Mouse (Mus musculus): ENCODE measurements at regions not wholly inside any gene's neighbourhood (a gene's known extent, or its start where the extent isn't known, plus 50 kb on each side); places are given as distances from the start of the nearest gene placed in this dataset.

DNA sequence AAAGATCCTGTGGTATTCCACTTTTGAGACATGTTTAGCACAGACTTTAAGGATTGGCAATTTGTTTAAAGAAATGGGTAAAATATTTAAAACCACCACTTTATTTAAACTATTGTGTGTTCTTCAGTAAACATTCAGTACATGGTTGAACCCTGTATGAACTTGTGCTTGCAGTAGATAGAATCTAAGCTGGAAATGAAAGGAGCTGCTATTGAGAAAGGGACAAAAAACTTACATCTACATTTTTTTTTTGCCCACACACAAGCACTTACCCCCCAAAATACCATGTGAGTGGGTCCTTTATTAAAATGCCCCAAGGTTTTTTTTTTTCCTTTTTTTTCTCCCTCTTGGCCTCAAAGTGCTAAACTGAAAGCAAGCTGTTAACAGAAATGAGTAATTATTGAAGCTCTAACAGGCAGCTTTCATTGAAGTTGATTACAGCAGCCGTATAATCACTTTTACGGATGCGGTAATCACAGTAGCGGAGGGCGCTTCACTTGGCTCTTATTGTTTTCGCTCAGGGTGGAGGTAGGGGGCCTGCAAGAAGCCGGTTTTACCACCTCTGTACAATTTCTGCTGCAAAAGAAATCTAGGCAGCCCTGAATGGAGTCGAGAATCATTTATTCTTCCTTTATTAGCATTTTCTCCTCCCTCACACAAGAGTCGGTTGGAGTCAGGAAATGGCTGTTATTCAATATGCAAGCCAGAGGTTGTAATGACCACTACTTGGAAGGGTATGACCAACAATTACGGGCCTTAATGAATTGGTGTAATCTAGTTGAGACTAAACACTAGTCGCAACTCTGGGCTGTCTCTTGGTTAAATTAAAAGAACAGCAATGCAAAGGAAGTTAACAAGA is 257.7 kb downstream of the Lmo4 start:
- no peaks in the 10 kb centered on the region for H3K9me3 ChIP-seq
- WGBS, result 64% methylated on average over 11 of the region's 11 CpGs
- H3K27ac ChIP-seq, result no peak overlapping the region
- H3K4me1 ChIP-seq, result no peaks in the 10 kb centered on the region
- no peak overlapping the region for H3K4me3 ChIP-seq
- no peaks in the 10 kb centered on the region for H3K27me3 ChIP-seq (ENCODE audit: insufficient read depth, poor library complexity, severe bottlenecking)
- DNase-seq (ENCODE audit: low spot score), result no peak
- H3K36me3 ChIP-seq, result no peaks in the 10 kb centered on the region

DNA sequence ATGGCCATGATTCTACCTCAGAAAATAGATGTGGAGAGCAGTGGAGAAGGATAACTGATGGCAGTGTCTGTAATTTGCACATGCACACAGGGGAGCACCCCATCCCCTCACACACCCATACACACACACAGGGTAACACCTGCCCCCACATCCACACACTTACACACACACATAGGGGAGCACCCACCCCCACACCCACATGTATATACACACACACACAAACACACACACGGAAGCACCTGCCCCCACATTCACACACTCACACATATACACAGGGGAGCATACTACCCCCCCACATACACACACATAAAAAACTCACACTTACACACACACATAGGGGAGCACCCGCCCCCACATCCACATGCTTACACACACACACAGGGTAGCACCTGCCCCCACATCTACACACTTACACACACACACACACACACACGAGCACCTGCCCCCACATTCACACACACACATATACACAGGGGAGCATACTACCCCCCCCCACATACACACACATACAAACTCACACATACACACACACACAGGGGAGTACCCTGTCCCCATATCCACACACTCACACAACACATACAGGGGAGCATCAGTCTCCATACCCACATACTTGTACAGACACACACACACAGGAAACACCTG is 265.8 kb downstream of the Lmo4 start:
- H3K36me3 ChIP-seq, result no peaks in the 10 kb centered on the region
- H3K27ac ChIP-seq, result no peak overlapping the region
- WGBS, result 72% methylated on average over 3 of the region's 3 CpGs
- H3K27me3 ChIP-seq (ENCODE audit: insufficient read depth, poor library complexity, severe bottlenecking), result no peaks in the 10 kb centered on the region
- no peaks in the 10 kb centered on the region for H3K4me1 ChIP-seq
- no peaks in the 10 kb centered on the region for H3K9me3 ChIP-seq
- H3K4me3 ChIP-seq, result no peak overlapping the region
- DNase-seq (ENCODE audit: low spot score), result no peak

- H3K27me3 ChIP-seq (ENCODE audit: insufficient read depth, poor library complexity, severe bottlenecking), result no peaks in the 10 kb centered on the region
- H3K27ac ChIP-seq, result no peak overlapping the region
- H3K4me3 ChIP-seq, result no peak overlapping the region
- no peaks in the 10 kb centered on the region for H3K4me1 ChIP-seq
- DNase-seq (ENCODE audit: low spot score), result no peak
- H3K9me3 ChIP-seq, result no peaks in the 10 kb centered on the region
- no peaks in the 10 kb centered on the region for H3K36me3 ChIP-seq
- 54% methylated on average over 6 of the region's 6 CpGs for WGBS
Measured at GRCm38 (mm10) chr3:143925322-143925721, 279.7 kb downstream of the Lmo4 start.

DNA sequence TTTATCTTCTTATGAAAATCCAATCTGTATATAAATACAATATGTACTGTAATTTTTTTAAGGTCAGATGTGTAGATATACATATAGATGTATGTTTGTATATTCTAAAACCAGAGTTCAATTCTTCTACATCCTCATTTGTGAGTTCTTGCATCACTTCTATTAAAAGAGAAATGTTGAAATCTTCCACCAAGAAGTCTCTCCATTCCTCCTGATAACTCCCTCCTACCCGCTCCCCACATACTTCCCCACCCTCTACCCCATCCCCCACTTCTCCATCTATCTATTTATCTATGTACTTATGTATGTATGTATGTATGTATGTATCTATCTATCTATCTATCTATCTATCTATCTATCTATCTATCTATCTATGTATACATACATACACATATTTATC is 285.3 kb downstream of the Lmo4 start:
- no peak for DNase-seq (ENCODE audit: low spot score)
- no peak overlapping the region for H3K27ac ChIP-seq
- WGBS, result 72% methylated on average over 1 of the region's 1 CpGs
- H3K4me3 ChIP-seq, result no peak overlapping the region
- H3K9me3 ChIP-seq, result no peaks in the 10 kb centered on the region
- no peaks in the 10 kb centered on the region for H3K27me3 ChIP-seq (ENCODE audit: insufficient read depth, poor library complexity, severe bottlenecking)
- no peaks in the 10 kb centered on the region for H3K36me3 ChIP-seq
- no peaks in the 10 kb centered on the region; the same call in 1 of the 2 replicates for H3K4me1 ChIP-seq

- WGBS, result 40% methylated on average over 6 of the region's 6 CpGs
- Histone ChIP-seq H3K27me3 (ENCODE audit: insufficient read depth, poor library complexity, severe bottlenecking) (no peaks in the 10 kb centered on the region), H3K27ac (peak overlapping the region; percentile 60; the same call in 1 of the 2 replicates), H3K36me3 (no peaks in the 10 kb centered on the region), H3K4me3 (no peak overlapping the region), H3K4me1 (peaks cover 10% of the 10 kb centered on the region; the same call in 1 of the 2 replicates), H3K9me3 (no peaks in the 10 kb centered on the region)
- DNase-seq (ENCODE audit: low spot score), result no peak
Measured at GRCm38 (mm10) chr3:143914341-143915217, 290.4 kb downstream of the Lmo4 start.

GRCm38 (mm10) chr3:143913044-143913574 is 291.9 kb downstream of the Lmo4 start:
- Histone ChIP-seq H3K27me3 (ENCODE audit: insufficient read depth, poor library complexity, severe bottlenecking) (no peaks in the 10 kb centered on the region), H3K4me1 (peaks cover 10% of the 10 kb centered on the region; the same call in 1 of the 2 replicates), H3K27ac (no peak overlapping the region), H3K36me3 (no peaks in the 10 kb centered on the region), H3K9me3 (no peaks in the 10 kb centered on the region), H3K4me3 (no peak overlapping the region)
- WGBS, result 77% methylated on average over 3 of the region's 3 CpGs
- DNase-seq (ENCODE audit: low spot score), result no peak

GRCm38 (mm10) chr3:143912433-143912832 is 292.6 kb downstream of the Lmo4 start:
- H3K27ac ChIP-seq, result no peak overlapping the region
- no peak overlapping the region for H3K4me3 ChIP-seq
- no peak for DNase-seq (ENCODE audit: low spot score)
- WGBS, result 76% methylated on average over 6 of the region's 6 CpGs
- no peaks in the 10 kb centered on the region for H3K9me3 ChIP-seq
- H3K36me3 ChIP-seq, result no peaks in the 10 kb centered on the region
- H3K4me1 ChIP-seq, result peaks cover 10% of the 10 kb centered on the region; the same call in 1 of the 2 replicates
- H3K27me3 ChIP-seq (ENCODE audit: insufficient read depth, poor library complexity, severe bottlenecking), result no peaks in the 10 kb centered on the region

GRCm38 (mm10) chr3:143909341-143909740 is 295.7 kb downstream of the Lmo4 start:
- Histone ChIP-seq H3K27me3 (ENCODE audit: insufficient read depth, poor library complexity, severe bottlenecking) (no peaks in the 10 kb centered on the region), H3K9me3 (no peaks in the 10 kb centered on the region), H3K36me3 (no peaks in the 10 kb centered on the region), H3K4me1 (peaks cover 7% of the 10 kb centered on the region; the same call in 1 of the 2 replicates), H3K4me3 (no peak overlapping the region), H3K27ac (no peak overlapping the region)
- 59% methylated on average over 6 of the region's 6 CpGs for WGBS
- no peak for DNase-seq (ENCODE audit: low spot score)

DNA sequence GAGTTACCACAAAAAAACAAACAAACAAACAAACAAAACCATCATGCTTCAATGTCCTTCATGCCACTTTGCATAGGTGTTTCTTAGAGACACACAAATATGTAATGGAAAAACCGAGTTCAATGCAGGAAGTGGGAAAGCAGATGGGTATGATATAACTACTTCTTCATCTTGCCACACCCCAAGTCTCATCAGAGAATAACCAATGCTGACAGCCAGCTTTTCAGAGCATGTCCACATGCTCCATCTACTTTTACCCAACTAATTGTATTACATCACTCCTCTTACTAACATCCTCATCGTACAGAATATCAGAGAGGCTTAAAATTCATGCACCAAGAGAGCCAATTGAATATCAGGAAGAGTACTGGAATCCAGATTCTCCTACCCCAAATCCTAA is 301.6 kb downstream of the Lmo4 start:
- H3K27me3 ChIP-seq (ENCODE audit: insufficient read depth, poor library complexity, severe bottlenecking), result no peaks in the 10 kb centered on the region
- no peaks in the 10 kb centered on the region for H3K36me3 ChIP-seq
- H3K4me3 ChIP-seq, result no peak overlapping the region
- H3K9me3 ChIP-seq, result no peaks in the 10 kb centered on the region
- H3K4me1 ChIP-seq, result no peaks in the 10 kb centered on the region
- H3K27ac ChIP-seq, result no peak overlapping the region
- no peak for DNase-seq (ENCODE audit: low spot score)
- WGBS, result 76% methylated on average over 2 of the region's 2 CpGs

- no peak overlapping the region for H3K27ac ChIP-seq
- 85% methylated on average over 2 of the region's 2 CpGs for whole genome bisulfite sequencing
- no peaks in the 10 kb centered on the region for H3K36me3 ChIP-seq
- H3K4me3 ChIP-seq, result no peak overlapping the region
- no peaks in the 10 kb centered on the region for H3K9me3 ChIP-seq
- H3K27me3 ChIP-seq (ENCODE audit: insufficient read depth, poor library complexity, severe bottlenecking), result no peaks in the 10 kb centered on the region
- no peaks in the 10 kb centered on the region for H3K4me1 ChIP-seq
- DNase-seq (ENCODE audit: low spot score), result no peak
Measured at GRCm38 (mm10) chr3:143880813-143881212, 324.2 kb downstream of the Lmo4 start.

- Histone ChIP-seq H3K36me3 (no peaks in the 10 kb centered on the region), H3K27me3 (ENCODE audit: insufficient read depth, poor library complexity, severe bottlenecking) (no peaks in the 10 kb centered on the region), H3K9me3 (no peaks in the 10 kb centered on the region), H3K4me1 (no peaks in the 10 kb centered on the region), H3K27ac (no peak overlapping the region), H3K4me3 (no peak overlapping the region)
- WGBS, result 70% methylated on average over 3 of the region's 3 CpGs
- no peak for DNase-seq (ENCODE audit: low spot score)
Measured at GRCm38 (mm10) chr3:143873876-143874275, 331.1 kb downstream of the Lmo4 start.

DNA sequence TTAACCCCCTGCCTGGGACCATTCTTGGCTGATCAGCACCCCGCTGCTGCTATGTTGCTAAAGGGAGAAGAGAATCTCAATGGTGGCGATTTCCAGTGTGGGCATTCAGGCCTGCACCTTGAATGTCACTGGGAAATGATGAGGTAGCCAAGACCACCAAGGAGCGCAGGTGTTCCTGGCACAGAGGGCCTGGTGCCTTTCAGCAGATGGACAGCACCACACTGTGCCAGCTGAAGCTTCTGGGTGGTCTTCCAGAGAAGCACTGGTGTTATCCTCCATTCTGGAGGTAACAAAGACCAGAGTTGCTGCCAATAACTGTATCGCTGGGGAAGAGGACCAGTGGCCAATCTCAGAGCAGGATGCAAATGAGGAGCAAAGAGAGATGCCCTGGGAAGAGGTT is 338.5 kb downstream of the Lmo4 start:
- DNase-seq (ENCODE audit: low spot score), result no peak
- Histone ChIP-seq H3K4me3 (no peak overlapping the region), H3K27me3 (ENCODE audit: insufficient read depth, poor library complexity, severe bottlenecking) (no peaks in the 10 kb centered on the region), H3K27ac (no peak overlapping the region), H3K36me3 (no peaks in the 10 kb centered on the region), H3K4me1 (peaks cover 10% of the 10 kb centered on the region), H3K9me3 (no peaks in the 10 kb centered on the region)
- WGBS, result 63% methylated on average over 4 of the region's 4 CpGs
